Mouse (Mus musculus) T-helper 1 cell (primary cell): ENCODE data around the gene Eml3.
"Not testable (repeated sequence)": the region's sequence is repeated elsewhere in the genome, so short reads cannot be mapped to it uniquely, and the experiment has no call there.

Source experiments
- in situ Hi-C: fragments of 300-600 bp; cut with MboI, MseI; formaldehyde crosslinking; loops from one replicate; pipeline ENCODE4 v1.15.1; 2025; ENCODE audit warnings: high pct_unique_total_duplicates

Gene Eml3

DNA sequence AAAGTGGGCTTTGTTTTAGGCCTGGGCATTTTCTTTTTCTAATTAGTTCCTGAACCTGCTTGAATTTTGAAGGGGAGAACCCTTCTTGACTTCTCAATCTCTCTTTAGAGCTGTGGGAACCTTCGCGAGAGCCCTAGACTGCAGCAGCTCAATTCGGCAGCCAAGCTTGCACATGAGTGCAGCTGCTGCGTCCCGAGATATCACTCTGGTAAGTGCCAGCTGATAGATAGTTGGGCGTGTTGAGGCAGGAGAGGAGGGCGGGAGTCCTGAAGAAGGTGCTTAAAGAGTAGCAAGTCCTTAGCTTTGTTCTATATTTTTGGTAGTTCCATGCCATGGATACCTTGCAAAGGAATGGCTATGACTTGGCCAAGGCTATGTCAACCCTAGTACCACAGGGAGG is 17.6 kb downstream of the Eml3 start:
- in situ Hi-C loops = loop anchor here (5.0 kb wide), 1 partner anchor 55 kb away; the partner anchor contains the start of gene Ints5

DNA sequence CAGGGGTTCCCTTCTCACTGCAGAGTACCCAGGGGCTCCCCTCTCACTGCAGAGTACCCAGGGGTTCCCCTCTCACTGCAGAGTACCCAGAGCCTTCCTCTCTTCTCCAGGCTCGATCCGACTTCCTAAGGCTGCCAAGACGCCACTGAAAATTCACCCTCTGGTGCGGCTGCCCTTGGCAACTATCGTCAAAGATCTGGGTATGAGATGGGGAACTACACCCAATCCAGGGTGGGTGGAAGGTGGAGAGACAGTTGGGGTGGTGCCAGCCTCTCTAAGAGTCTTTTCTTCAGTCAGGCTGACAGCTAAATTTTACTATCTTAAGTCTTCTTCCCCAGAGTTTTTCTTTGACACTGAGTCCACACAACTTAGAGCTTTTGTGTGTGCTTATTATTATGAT is 20.8 kb downstream of the Eml3 start:
- in situ Hi-C loops = no loop called here

DNA sequence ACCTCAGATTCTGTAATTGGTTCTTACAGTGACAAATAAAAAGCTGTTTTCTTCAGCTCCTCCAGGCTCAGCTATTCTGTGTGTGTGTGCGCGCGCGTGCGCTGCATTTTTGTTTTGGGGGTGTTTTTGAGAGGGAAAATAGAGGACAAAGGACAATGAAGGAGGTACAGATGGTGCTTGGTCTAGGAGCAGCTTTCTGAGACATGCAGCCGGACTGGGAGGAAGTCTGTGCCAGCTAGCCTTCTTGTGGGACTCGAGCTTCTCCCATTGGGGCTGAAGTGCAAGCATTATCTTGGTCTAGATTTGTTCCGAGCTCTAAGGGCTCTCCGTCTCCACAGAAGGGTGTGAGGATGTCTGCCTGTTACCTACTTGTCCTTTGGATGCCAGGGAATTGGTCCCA is 22.9 kb downstream of the Eml3 start:
- in situ Hi-C loops = no loop called here

DNA sequence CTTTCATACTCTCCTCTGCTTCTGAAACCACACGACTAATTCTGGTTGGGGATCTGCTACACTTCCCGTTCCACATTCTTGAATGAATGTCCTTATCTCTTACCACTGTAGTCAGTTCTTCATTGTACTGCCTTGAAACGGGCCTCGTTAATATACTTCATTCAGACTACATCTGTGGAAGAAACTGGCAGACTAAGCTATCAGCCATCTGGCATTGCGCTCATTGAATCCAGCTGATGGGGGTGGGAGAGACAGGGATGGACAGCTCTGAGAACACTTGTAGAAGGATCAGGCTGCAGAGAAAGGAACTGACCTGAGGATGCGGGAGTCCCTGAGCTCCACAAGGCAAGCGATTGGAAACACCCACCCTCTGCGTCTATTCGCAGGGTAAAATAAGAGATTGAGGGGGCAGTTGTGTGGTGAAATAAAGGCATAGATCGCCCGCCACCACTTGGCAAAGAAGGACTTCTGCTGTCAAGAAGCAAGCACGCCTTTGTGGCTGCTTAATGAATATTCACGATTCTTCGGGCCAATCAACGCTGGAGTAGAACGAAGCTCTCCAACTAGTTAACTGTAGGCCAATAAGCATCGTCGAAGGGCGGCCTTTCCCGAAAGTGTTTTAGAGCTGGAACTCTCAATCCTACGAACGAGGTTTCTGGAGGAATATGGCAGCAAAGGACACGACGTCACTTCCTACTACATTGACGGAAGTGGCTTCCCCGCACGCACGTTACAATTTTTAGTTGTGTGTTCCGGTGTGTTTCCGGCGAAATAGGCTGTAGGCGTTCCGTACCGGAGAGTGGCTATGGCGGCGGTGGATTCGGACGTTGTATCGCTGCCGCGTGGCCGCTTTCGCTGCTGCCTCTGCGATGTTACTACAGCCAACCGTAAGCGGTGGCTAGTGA is 24.0 kb downstream of the Eml3 start, which contains the start of gene Tut1:
Gene Tut1 (plus strand): TSS at position 713 of the 905 bp plus-strand sequence.
- in situ Hi-C loops = no loop called here

DNA sequence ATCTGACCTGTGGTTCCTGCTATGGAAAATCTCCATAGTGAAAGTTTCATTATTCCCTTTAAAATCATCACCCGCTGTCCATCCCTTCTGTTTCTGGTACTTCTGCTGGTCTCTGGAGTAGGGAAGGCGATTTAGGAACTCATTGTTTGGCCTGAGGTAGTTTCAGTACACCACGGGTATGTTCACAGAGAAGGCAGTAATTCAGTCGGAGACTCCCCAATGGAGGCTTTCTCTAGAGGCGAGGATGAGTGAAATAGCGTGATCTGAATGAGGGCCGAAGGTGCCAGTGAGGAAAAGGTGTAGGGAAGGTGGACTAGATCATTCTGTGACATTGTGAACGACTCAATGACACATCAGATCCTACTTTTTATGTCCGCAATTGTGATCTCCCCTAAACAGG is 24.8 kb downstream of the Eml3 start:
- in situ Hi-C loops = no loop called here

DNA sequence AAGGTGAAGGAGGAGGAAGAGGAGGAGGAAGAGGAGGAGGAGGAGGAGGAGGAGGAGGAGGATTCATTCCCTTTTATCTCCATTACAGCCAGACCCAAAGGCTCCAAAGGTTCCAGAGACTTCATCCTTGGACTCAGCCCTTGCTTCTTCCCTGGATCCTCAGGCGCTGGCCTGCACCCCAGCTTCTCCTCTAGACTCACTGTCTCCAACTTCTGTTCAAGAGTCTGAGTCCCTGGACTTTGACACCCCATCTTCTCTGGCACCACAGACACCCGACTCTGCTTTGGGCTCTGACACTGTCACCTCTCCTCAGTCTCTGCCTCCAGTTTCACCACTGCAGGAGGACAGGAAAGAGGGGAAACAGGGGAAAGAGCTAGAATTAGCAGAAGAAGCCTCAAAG is 32.9 kb downstream of the Eml3 start:
- in situ Hi-C loops = loop anchor here (5.0 kb wide), 1 partner anchor 125 kb away; the partner anchor contains the start of genes Bscl2 and Gng3

DNA sequence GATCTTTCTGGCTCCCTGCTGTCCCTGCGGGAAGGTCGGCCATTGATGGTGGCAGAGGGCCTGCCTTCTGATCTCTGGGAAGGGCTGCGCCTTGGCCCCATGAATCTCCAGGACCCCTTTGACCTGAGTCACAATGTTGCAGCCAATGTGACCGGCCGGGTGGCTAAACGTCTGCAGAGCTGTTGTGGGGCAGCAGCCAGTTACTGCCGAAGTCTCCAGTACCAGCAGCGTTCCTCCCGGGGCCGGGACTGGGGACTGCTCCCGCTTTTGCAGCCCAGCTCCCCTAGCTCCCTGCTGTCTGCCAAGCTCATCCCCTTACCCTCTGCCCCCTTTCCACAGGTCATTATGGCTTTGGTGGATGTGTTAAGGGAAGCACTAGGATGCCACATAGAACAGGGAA is 35.7 kb downstream of the Eml3 start:
- in situ Hi-C loops = no loop called here

DNA sequence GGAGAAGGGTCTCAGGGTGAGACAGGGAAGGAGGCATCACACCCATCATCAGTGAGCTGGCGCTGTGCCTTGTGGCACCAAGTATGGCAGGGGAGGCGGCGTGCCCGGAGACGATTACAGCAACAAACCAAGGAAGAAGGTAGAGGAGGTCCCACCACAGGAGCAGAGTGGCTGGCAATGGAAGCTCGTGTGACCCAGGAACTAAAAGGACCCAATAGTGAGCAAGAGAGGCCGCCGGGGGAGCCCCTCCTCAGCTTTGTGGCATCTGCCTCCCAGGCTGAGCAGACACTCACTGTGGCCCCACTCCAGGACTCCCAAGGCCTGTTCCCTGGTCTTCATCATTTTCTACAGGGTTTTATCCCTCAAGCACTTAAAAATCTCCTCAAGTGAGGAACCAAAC is 36.4 kb downstream of the Eml3 start:
- in situ Hi-C loops = no loop called here

DNA sequence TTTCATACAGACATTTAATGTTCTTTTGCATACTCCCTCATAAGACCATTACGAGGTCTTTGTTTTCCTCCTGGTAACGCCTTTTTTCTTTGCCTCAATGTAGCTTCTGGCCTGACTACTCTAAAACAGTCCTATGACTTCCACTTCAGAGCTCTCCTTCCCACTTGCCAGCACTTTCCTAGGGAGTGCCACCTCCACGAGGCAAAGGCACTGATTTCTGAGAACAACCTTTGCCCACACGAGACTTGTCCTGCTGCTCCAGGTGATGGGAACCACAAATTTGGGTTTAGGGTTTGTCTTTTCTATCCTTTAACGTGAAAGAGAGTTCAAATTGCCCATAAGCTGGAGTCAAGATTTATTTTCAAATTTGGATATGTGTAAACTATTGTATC is 36.8 kb downstream of the Eml3 start:
- in situ Hi-C loops = no loop called here

DNA sequence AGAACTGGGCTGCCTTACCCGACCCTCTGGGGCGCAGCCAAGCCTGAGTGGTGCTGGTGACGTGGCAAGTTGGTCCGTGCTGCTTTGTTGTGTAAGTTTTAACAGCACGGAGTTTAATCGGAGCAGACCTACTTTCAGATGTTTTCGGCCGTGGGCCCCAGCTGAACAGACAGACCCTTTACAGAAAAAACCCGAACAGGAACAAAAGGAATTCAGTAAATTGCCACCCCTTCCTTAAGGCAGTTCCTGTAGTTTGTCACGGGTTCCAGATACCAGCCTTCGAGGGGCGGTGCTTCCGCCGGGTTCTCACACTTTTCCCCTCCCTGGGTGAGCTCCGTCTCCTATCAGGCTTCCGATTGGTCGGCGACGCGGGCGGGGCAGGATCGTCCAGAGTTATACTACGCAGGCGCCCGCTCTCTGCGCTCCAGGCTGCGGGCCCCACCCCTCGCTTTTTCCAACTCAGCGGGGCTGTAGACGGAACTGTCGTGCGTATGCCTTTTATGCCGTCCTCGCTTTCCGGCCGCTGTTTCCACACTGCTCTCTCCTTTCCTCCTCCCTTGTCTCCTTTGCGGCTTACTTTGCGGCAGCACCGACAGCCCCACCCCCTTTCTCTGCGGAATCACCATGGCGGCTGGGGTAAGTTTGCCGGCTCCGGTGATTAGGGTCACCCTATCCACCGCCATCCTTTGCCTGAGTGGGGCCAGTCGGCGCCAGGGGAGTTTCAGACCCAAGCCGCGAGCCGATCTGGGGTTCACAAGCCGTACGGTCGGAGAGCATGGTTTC is 37.4 kb downstream of the Eml3 start, which contains the start of gene Eef1g:
Gene Eef1g (plus strand): TSS at position 452 of the 783 bp plus-strand sequence.
- in situ Hi-C loops = no loop called here

DNA sequence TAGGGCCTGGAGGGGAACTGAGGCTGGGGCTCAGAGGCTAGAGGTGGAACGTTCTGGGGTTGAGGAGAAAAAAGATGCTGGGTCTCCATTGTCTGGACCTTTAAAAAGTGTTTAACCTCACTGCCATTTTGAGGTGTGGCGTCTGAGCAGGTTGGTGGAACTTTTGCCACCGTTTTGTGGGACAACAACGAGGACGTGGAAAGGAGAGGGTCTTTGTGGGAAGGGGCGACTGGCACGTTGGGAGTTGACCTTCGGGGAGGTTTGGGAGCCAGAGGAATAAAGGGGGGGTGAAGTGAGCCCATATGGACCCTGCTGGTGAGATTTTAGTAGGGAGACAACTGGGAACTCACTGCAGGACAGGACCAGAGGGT is 38.0 kb downstream of the Eml3 start:
- in situ Hi-C loops = no loop called here

DNA sequence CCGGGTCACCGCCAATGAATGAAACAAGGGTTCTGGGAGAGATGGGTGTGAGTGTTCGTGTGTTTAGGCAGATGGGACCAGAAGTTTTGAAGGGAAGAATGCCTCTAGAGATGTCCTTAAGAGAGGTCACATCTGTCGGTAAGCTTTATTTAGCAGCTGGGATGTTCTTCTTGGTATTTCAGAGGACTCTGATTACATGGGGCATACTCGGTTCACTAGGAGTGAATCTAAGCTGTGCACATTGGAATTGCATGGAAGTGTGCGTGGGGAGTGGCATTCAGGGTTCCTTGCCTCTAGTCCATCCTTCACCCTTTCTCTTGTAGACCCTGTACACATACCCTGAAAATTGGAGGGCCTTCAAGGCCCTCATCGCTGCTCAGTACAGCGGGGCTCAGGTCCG is 38.5 kb downstream of the Eml3 start:
- in situ Hi-C loops = no loop called here

DNA sequence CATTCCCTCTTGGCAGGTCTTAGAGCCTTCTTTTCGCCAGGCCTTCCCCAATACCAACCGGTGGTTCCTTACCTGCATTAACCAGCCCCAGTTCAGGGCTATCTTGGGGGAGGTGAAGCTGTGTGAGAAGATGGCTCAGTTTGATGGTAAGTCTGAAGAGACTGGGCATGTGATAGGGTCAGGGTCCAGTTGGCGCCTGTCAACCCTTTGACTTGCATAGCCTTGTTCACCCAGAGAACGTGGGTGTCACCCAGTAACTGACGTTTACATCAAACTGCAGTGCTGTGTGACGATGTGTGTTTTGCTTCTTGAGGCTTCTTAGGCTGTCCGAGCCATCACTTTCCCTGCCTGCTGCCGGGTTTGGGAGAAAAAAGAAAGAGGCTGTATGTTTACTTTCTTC is 43.1 kb downstream of the Eml3 start:
- in situ Hi-C loops = not testable (repeated sequence)

DNA sequence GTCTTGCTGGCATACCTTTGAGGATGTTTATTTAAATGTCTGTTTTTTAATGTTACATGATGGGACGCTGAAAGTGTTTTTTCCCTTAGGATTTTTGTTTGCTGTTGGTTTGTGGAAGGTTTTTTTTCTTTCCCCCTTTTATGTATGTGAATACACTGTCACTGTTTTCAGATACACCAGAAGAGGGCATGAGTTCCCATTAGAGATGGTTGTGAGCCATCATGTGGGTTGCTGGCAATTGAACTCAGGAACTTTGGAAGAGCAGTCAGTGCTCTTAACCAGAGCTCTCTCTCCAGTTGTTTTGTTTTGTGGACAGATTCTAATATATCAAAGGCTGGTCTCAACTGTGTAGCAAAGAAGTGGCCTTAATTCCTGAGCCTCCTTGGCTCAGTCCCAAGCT is 45.3 kb downstream of the Eml3 start:
- in situ Hi-C loops = no loop called here

DNA sequence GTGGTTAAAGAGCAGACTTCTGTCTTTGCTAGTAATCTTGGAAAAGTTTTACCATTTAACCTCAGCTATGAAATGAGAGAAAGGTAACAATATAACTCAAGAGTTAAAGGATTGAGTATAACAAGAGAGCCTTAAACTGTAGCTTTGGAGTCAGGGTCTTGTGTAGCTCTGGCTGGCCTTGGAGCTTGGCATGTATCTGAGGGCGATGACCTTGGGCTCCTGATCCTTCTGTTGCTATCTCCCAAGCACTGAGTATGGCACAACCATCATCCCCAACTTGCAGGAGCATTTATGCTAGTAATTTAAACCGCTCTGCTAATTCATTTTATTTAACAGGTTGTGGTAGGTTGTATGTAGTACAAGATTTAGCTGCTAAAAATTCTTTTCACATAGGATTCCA is 46.1 kb downstream of the Eml3 start:
- in situ Hi-C loops = no loop called here

DNA sequence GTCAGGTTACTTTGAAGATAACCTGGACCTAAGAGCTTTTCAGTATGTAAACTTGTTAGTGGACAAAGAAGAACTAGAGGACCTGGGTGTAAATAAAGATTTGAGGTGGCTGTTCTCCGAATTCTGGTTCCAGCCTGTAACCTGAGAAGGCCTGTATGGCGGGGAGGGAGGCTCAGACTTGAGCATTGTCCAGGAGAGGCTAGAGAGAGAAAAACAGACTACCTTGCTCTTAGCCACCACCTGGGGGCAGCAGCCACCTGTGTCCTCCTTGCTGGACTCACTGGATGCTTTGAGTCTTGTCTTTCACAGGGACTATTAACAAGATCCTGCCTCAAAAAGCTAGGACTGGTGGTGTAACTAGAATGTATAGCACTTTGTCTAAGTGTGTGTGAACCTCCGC is 47.2 kb downstream of the Eml3 start:
- in situ Hi-C loops = no loop called here

DNA sequence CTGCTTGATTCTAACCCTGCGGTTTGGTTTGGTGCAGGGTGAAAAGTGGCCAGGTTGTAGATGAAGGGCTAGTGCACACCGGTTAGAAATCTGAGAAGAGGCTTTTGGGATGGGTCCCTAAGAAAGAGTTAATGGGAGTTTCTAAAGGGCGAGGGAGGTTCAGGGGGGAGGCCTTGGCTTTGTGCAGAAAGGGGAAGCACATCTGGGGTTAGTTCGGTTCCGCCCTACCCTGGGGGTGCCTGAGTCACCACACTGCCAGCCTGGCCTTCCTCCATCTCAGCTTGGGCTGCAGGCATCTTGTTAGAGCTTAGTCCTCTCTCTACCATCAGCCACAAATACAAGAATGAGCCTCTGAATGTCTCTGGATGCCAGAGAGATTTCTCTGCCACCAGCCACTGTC is 51.4 kb downstream of the Eml3 start:
- in situ Hi-C loops = no loop called here

DNA sequence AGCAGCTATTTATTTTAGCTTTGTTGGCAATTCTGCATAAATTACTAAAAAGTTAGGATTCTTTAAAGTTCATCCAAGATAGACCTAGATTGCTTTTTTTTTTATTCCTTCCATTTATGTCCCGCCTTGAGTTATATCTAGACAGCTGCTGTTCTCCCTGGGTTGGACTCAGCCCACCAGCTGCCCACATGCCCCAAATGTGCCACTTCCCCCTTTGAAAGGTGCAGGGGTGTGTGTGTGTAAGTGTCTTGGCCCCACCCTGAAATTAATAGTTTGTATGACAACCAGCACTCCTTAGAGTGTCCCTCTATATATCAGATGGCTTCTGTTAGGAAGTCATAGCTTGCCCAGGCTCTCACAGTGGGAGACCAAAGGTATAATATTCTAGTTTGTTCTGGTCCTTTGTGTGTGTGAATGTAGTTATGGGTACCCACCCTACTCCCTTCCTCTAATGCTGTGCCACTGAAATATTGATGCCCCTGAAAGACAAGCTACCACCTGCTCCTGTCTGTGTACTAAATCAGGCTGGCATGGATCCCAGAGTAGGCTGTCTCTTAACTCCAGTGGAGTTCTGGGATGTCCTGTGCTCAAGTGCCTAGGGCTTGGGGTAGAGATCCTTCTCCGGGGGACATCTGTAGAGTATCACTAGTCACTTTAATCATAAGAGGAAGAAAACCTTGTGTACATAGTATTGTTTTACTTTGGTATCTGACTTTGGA is 52.3 kb downstream of the Eml3 start:
- in situ Hi-C loops = no loop called here

DNA sequence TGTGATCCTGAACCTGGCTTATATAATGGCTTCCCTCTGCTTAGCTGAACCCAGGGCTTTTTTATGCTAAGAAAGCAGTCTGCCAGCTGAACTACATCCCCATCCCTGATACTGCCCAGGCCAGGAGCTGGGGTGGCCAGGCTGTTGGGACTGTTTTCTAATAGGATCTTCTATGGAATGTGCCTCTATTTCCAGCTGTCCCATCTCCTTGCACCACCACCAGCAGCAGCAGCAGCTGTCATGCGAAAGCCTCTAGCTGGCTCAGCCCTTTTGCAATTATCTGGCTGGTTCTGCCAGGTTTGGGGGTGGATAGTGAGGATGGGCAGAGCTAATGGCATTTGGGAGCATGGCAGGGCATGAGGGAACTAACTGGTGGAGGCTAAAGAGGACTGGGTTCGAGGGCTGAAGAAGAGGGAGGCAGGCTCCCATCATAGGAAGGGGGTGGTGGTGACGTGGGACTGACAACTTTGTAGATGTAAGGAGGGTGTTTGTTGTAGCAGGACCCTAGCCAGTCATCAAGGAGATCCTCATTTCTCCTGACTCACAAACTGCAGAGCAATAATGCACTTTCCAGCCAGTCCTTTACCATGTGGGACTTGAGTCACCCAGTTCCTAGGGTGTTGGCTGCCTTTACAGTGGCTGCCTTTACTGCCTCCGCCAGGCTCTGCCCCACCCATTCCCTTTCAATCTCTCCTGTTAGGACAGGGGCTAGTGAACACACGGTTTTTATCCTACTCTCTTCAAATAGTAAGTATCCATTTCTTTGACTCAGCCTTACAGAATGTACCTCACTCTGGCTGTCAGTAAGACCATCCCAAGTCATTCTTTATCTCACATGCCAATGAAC is 53.2 kb downstream of the Eml3 start:
- in situ Hi-C loops = no loop called here

DNA sequence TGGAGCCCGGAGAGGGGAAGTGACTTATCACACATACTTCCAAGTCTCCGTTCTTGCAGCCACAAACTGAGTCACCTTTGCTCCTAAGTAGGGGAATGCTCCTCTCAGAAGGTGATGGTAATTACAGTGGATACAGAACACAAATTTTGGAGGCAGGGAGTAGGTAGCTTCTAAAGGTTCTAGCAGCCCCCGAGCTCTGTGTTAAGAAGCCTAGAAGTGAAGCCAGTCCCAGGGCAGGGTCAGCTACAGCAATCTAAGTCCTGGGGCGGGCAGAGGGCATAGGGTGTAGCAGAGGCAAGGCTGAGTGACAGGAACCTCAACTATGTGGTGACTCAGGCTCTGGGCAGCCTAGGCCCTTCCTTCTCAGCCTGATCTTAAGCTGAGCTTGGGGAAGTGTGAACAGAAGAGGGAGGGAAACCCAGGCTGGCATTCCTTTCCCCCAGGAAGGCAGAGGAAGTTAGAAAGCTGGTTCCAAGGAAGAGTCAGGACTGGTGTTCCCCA is 53.8 kb downstream of the Eml3 start:
- in situ Hi-C loops = no loop called here
